Mouse (Mus musculus) forebrain, embryonic 16.5 days (tissue): Measurements from ENCODE around the gene Gpc6. TPM values are rescaled to one million over a fixed set of nuclear protein-coding genes. Genes with fewer than 3 reads are reported as not detected.
A peak's percentile ranks its signal among the peaks of the same experiment; 100 is the strongest.

Experiments
- ATAC-seq: fragments of 200-750 bp; cut with Nextera tagmentation; 2 replicates; pipeline ENCODE4 v1.8.0; 2017; ENCODE audit warnings: mild to moderate bottlenecking, moderate library complexity
- H3K27ac ChIP-seq: fragments of 300-500 bp; sonication (generic); 2 replicates; pipeline ENCODE4 v1.5.1; 2014; ENCODE audit warnings: low read length, control low read depth
- H3K27me3 ChIP-seq: fragments of 300-500 bp; sonication (generic); replicated peaks from 2 replicates; pipeline ENCODE4 v1.6.1; 2014; ENCODE audit warnings: low read length; ENCODE audit not compliant: control insufficient read depth, insufficient read depth
- H3K36me3 ChIP-seq: fragments of 300-500 bp; sonication (generic); 2 replicates; pipeline ENCODE4 v1.6.1; 2014; ENCODE audit not compliant: control insufficient read depth, insufficient read depth
- H3K4me1 ChIP-seq: fragments of 300-500 bp; sonication (generic); replicated peaks from 2 replicates; pipeline ENCODE4 v1.6.1; 2014; ENCODE audit warnings: low read length; ENCODE audit not compliant: control insufficient read depth, insufficient read depth
- H3K4me2 ChIP-seq: fragments of 300-500 bp; sonication (generic); 2 replicates; pipeline ENCODE4 v1.6.1; 2014; ENCODE audit warnings: mild to moderate bottlenecking, low read length, control low read depth
- H3K4me3 ChIP-seq: fragments of 300-500 bp; sonication (generic); replicated peaks from 2 replicates; pipeline ENCODE4 v1.5.1; 2014; ENCODE audit warnings: mild to moderate bottlenecking, low read length, control low read depth
- H3K9ac ChIP-seq: fragments of 300-500 bp; sonication (generic); replicated peaks from 2 replicates; pipeline ENCODE4 v1.6.1; 2014; ENCODE audit warnings: low read depth, low read length, control low read depth
- H3K9me3 ChIP-seq: fragments of 300-500 bp; sonication (generic); 2 replicates; pipeline ENCODE4 v1.6.1; 2016; ENCODE audit warnings: low read length; ENCODE audit not compliant: control insufficient read depth
- WGBS: fragments of 180-500 bp; shearing (Covaris S2); extraction: QIAGEN DNeasy Blood & Tissue Kit; methylation state at CpG from one replicate; pipeline ENCODE4 v1.1.7; 2014; 5-methylcytosine and 5-hydroxymethylcytosine counted together
- polyA plus RNA-seq: library from polyadenylated mRNA; unstranded; fragments of >200 nt; fragmentation: Nextera tagmentation; extraction: Ambion mirVana; gene quantifications from 2 replicates; pipeline ENCODE4 v1.2.1, GENCODE M21; 2015

Gpc6 gene
- polyA plus RNA-seq, 1 experiment from 2014 or later = 18.2 TPM

- H3K4me2 ChIP-seq = no peak overlapping the region
- no peak overlapping the region for H3K27ac ChIP-seq
- ATAC-seq = no peak
- no peaks in the 10 kb centered on the region; the same call in 1 of the 2 replicates for H3K4me1 ChIP-seq
- H3K27me3 ChIP-seq = no peaks in the 10 kb centered on the region
- H3K9ac ChIP-seq = no peak overlapping the region
- H3K9me3 ChIP-seq = no peaks in the 10 kb centered on the region
- 95% methylated on average over 4 of the region's 4 CpGs for WGBS
- H3K4me3 ChIP-seq = no peak overlapping the region
- no peaks in the 10 kb centered on the region for H3K36me3 ChIP-seq
Measured at GRCm38 (mm10) chr14:117650141-117650540, 725.0 kb downstream of the Gpc6 start.

GRCm38 (mm10) chr14:117651271-117651670, 726.2 kb downstream of the Gpc6 start:
- Histone ChIP-seq H3K4me1 (peaks cover 4% of the 10 kb centered on the region), H3K27me3 (no peaks in the 10 kb centered on the region), H3K4me3 (no peak overlapping the region), H3K27ac (no peak overlapping the region), H3K36me3 (no peaks in the 10 kb centered on the region), H3K4me2 (no peak overlapping the region), H3K9ac (no peak overlapping the region), H3K9me3 (no peaks in the 10 kb centered on the region)
- ATAC-seq = no peak
- 77% methylated on average over 4 of the region's 4 CpGs for WGBS

GRCm38 (mm10) chr14:117651938-117652337, 726.8 kb downstream of the Gpc6 start:
- ATAC-seq = no peak
- 97% methylated on average over 2 of the region's 2 CpGs for WGBS

GRCm38 (mm10) chr14:117655382-117655781, 730.3 kb downstream of the Gpc6 start:
- Histone ChIP-seq H3K27me3 (no peaks in the 10 kb centered on the region), H3K36me3 (no peaks in the 10 kb centered on the region), H3K4me3 (no peak overlapping the region), H3K27ac (no peak overlapping the region; the same call in 1 of the 2 replicates), H3K9me3 (no peaks in the 10 kb centered on the region), H3K4me2 (no peak overlapping the region), H3K9ac (no peak overlapping the region), H3K4me1 (peaks cover 4% of the 10 kb centered on the region)
- ATAC-seq = peak; percentile 92
- WGBS = 51% methylated on average over 6 of the region's 6 CpGs

More at GRCm38 (mm10) chr14:117651938-117652337, 726.8 kb downstream of the Gpc6 start:
- peaks cover 4% of the 10 kb centered on the region for H3K4me1 ChIP-seq
- H3K4me2 ChIP-seq = no peak overlapping the region
- H3K36me3 ChIP-seq = no peaks in the 10 kb centered on the region
- no peaks in the 10 kb centered on the region for H3K27me3 ChIP-seq
- H3K9ac ChIP-seq = no peak overlapping the region
- no peaks in the 10 kb centered on the region for H3K9me3 ChIP-seq
- H3K4me3 ChIP-seq = no peak overlapping the region
- H3K27ac ChIP-seq = no peak overlapping the region

- Histone ChIP-seq H3K4me3 (no peak overlapping the region), H3K4me1 (peaks cover 4% of the 10 kb centered on the region), H3K27ac (no peak overlapping the region), H3K9ac (no peak overlapping the region), H3K36me3 (no peaks in the 10 kb centered on the region), H3K9me3 (no peaks in the 10 kb centered on the region), H3K4me2 (no peak overlapping the region), H3K27me3 (no peaks in the 10 kb centered on the region)
- no peak for ATAC-seq
- 89% methylated on average over 8 of the region's 8 CpGs for WGBS
Measured at GRCm38 (mm10) chr14:117659198-117659761, 734.2 kb downstream of the Gpc6 start.

- H3K36me3 ChIP-seq = no peaks in the 10 kb centered on the region
- no peaks in the 10 kb centered on the region for H3K9me3 ChIP-seq
- WGBS = 76% methylated on average over 4 of the region's 4 CpGs
- ATAC-seq = no peak
- H3K9ac ChIP-seq = no peak overlapping the region
- 0 out of 2 replicates have a peak, but pooled peaks cover 3% of the 10 kb centered on the region for H3K4me1 ChIP-seq
- no peak overlapping the region for H3K4me3 ChIP-seq
- H3K4me2 ChIP-seq = no peak overlapping the region
- H3K27ac ChIP-seq = no peak overlapping the region
- H3K27me3 ChIP-seq = no peaks in the 10 kb centered on the region
Measured at GRCm38 (mm10) chr14:117662261-117662660, 737.1 kb downstream of the Gpc6 start.

- Histone ChIP-seq H3K27me3 (no peaks in the 10 kb centered on the region), H3K4me1 (0 out of 2 replicates have a peak, but pooled peaks cover 3% of the 10 kb centered on the region), H3K36me3 (no peaks in the 10 kb centered on the region), H3K4me3 (no peak overlapping the region), H3K27ac (no peak overlapping the region), H3K9ac (no peak overlapping the region), H3K4me2 (no peak overlapping the region), H3K9me3 (no peaks in the 10 kb centered on the region)
- WGBS = 43% methylated on average over 4 of the region's 4 CpGs
- no peak for ATAC-seq
Measured at GRCm38 (mm10) chr14:117664796-117665195, 739.7 kb downstream of the Gpc6 start.

GRCm38 (mm10) chr14:117666126-117666525, 741.0 kb downstream of the Gpc6 start:
- no peak overlapping the region for H3K27ac ChIP-seq
- no peak overlapping the region for H3K9ac ChIP-seq
- 96% methylated on average over 2 of the region's 2 CpGs for WGBS
- no peak overlapping the region for H3K4me3 ChIP-seq
- H3K36me3 ChIP-seq = no peaks in the 10 kb centered on the region
- 0 out of 2 replicates have a peak, but pooled peaks cover 3% of the 10 kb centered on the region for H3K4me1 ChIP-seq
- no peaks in the 10 kb centered on the region for H3K9me3 ChIP-seq
- no peak overlapping the region for H3K4me2 ChIP-seq
- H3K27me3 ChIP-seq = no peaks in the 10 kb centered on the region
- ATAC-seq = no peak

- no peak for ATAC-seq
- Histone ChIP-seq H3K9ac (no peak overlapping the region), H3K4me1 (no peaks in the 10 kb centered on the region), H3K9me3 (no peaks in the 10 kb centered on the region), H3K4me2 (no peak overlapping the region), H3K4me3 (no peak overlapping the region), H3K27me3 (no peaks in the 10 kb centered on the region), H3K36me3 (no peaks in the 10 kb centered on the region), H3K27ac (no peak overlapping the region)
- WGBS = 95% methylated on average over 7 of the region's 7 CpGs
Measured at GRCm38 (mm10) chr14:117673541-117673940, 748.4 kb downstream of the Gpc6 start.

GRCm38 (mm10) chr14:117674482-117674881, 749.4 kb downstream of the Gpc6 start:
- whole genome bisulfite sequencing = 73% methylated on average over 3 of the region's 3 CpGs

More at GRCm38 (mm10) chr14:117674482-117674881, 749.4 kb downstream of the Gpc6 start:
- Histone ChIP-seq H3K9me3 (no peaks in the 10 kb centered on the region), H3K9ac (no peak overlapping the region), H3K4me2 (no peak overlapping the region), H3K27ac (no peak overlapping the region), H3K4me3 (no peak overlapping the region), H3K27me3 (no peaks in the 10 kb centered on the region), H3K36me3 (no peaks in the 10 kb centered on the region), H3K4me1 (no peaks in the 10 kb centered on the region)
- ATAC-seq = no peak
